Mouse (Mus musculus): ENCODE results near the gene Rarres1. TPM values are rescaled to one million over a fixed set of nuclear protein-coding genes. Genes with fewer than 3 reads are reported as not detected.
A peak's percentile ranks its signal among the peaks of the same experiment; 100 is the strongest.

Gene Rarres1
- total RNA-seq, 2 experiments from 2014 or later: 1.9 TPM

GRCm38 (mm10) chr3:67493132-67493531 is 22.2 kb downstream of the Rarres1 start:
- DNase-seq (ENCODE audit: low spot score in 2 of 2): no peak

DNA sequence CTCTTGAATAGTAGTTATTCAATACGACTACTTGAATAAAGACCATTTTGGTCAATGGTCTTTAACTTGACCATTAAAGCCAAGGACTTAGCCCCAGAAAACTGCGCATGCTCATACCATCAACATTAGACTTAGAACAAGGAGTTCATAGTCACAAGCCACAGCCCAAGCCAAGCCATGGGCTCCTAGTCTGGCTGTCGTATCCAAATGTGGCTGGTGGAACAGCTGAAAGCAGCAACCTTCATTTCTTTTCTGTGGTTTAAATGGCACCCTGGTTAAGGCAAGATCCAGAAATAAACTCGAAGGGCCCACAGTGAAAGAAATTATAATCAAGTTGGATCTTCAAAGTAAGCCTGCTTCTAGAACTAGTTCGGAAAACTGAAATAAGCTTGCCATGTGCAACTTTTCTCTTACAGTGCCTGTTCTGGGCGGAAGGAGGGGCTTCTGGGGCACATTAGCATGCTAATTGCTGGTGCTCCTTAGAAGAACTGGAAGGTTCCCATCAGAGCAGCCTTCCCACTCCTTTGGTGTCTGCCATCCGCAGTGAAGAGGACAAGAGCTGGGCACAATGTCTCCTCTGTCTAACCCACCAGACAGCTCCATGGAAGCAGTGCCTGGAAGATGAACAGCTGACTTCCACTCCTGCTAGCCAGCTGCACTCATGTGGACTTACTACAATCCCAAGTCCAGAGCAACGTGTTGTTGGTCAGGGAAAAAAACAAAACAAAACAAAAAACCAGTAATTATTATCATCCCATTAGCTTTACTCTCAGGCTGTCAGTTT is 23.0 kb downstream of the Rarres1 start:
- DNase-seq (ENCODE audit: low spot score in 2 of 2): no peak

DNA sequence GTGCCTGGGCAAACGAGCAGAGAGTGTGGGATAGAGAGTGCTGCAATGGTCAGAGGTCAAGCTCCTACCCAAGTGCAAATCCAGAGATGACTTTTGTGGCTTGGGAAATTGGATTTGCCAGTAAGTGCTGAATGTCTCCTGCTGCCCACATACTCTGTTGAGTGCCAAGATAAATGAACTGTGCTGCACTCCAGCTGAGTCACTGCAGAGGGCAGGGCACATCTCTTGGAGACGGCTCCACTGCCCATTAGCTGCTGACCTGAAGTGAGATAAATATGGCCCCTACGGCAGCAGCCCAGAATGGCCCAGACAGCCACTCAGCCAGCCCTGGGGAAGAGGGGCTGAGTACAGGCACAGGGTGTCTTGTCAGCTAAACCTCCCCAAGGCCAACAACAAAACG is 25.2 kb downstream of the Rarres1 start:
- DNase-seq (ENCODE audit: low spot score in 2 of 2): no peak

DNA sequence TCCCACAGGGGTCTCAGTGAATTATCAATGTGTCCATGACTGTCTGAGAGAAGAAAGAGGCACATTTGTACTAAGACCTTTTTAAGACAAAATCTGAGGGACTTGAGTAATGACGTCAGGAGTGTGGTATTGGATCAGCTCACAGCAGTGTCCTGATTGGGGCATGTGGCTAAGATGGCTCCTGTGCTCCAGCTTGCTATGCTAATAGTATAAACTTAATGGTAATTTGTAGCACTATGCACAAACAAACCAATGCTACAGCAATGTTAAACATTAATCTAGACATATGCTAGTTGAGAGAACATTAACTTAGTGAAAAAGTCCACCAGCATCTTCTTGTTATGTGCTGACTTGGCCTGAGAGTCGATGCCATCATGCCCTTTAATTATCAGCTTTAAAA is 30.1 kb downstream of the Rarres1 start:
- DNase-seq (ENCODE audit: low spot score in 2 of 2): no peak

DNA sequence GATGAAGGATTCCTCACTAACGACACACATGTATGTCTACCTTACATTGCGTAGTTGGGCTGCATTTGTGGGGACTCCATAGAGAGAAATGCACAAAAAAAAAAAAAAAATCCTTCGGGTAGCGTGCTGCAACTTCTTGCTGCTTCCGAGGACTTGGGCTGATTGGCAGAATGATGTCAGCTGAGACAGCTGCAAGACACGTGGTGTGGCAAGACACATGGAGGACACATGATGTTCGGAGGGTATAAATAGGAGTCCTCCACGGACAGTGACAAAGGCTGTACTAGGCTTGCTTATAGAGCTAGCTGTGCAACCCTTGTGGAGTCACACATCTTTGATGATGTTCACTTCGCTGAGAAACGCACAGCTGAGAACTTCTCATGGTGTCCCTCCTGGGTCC is 32.9 kb downstream of the Rarres1 start:
- DNase-seq (ENCODE audit: low spot score in 2 of 2): no peak

DNA sequence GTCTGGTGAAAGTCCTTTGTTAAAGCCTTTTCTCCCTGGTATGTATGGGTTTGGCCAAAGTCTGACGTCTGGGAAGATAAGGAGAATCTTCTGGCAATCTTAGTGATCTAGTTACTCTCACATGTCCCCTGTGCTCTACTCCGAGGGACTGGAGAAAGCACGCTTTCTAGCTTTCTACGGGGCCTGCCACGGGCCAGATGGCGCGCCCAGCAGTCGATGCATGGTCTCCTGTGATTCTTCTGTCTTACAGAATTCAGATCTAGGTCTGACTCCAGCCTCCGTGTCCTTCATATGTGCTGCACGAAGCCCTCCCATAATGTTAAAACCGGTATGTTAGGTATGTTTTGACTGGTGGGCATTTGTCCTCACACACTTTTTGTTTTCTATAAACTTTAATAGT is 35.5 kb downstream of the Rarres1 start:
- no peak for DNase-seq (ENCODE audit: low spot score in 2 of 2)

DNA sequence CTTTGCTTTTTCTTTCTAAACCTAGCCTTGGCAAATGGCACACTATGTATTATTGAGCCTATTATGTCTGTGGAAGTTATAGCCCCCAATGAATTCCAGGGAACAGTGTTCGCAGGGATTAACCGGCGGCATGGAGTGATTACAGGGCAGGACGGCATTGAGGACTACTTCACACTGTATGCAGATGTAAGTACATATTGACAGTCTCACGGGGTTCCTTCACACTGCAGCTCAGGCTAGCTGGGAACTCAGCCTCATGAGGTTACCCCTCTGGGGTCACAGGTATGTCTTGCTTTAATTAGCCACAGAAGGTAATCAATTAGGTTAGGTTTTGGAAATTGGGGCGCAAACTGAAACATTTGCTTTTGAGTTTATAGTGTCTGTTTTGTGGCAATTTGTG is 41.9 kb downstream of the Rarres1 start:
- DNase-seq (ENCODE audit: low spot score in 2 of 2): no peak

- no peak for DNase-seq (ENCODE audit: low spot score in 2 of 2)
Measured at GRCm38 (mm10) chr3:67471408-67472127, 43.8 kb downstream of the Rarres1 start.

- DNase-seq (ENCODE audit: low spot score in 2 of 2): no peak
Measured at GRCm38 (mm10) chr3:67467281-67467680, 48.0 kb downstream of the Rarres1 start.

GRCm38 (mm10) chr3:67466576-67466975 is 48.7 kb downstream of the Rarres1 start:
- no peak for DNase-seq (ENCODE audit: low spot score in 2 of 2)

GRCm38 (mm10) chr3:67463450-67464372 is 51.6 kb downstream of the Rarres1 start, which contains the start of gene Lxn:
Lxn (minus strand) TSS chr3:67463926.
- peak; percentile 54 to 79 for DNase-seq (ENCODE audit: low spot score in 2 of 2)

DNA sequence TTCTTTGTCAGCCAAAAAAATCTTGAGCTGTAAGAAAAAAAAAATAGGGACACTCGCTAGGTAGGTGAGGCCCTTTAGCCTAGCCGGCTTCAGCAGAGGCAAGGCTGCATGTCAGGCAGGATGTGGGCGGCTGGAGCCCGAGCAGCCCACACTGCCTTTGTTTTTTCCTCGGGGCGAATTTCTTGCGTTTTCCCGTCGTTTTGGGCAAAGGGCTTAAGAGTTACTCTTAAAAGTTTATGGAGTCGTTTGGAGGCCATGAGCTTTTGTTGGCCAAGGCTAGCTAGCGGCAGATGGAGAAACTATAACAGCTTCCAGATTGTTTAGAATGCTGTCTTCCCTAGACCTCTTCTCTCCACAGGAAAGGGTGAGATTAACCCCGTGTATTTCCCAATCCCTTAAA is 52.3 kb downstream of the Rarres1 start:
- no peak for DNase-seq (ENCODE audit: low spot score in 2 of 2)

- no peak for DNase-seq (ENCODE audit: low spot score in 2 of 2)
Measured at GRCm38 (mm10) chr3:67462578-67462977, 52.7 kb downstream of the Rarres1 start.

- no peak for DNase-seq (ENCODE audit: low spot score in 2 of 2)
Measured at GRCm38 (mm10) chr3:67462015-67462414, 53.3 kb downstream of the Rarres1 start.

GRCm38 (mm10) chr3:67459881-67460280 is 55.4 kb downstream of the Rarres1 start:
- no peak for DNase-seq (ENCODE audit: low spot score in 2 of 2)

GRCm38 (mm10) chr3:67450601-67451210 is 64.6 kb downstream of the Rarres1 start:
- DNase-seq (ENCODE audit: low spot score in 2 of 2): no peak

DNA sequence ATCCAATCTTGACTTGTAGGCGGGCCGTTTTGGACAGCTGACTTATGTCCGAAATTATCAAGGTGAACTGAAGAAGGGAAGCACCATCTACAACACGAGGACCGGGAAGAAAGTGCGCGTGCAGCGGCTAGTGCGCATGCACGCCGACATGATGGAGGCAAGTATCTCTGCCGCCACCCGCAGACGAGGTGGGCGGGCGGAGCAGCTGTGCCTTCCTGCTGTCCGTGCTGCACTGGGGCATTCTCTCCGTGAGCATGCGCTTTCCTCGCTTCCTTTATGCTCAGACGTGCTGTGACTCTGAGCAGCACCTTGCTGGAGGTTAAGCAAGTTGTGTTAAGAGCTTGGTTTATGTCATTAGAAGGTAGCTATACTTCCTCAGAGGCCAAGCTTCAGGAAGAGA is 65.7 kb downstream of the Rarres1 start:
- peak in 1 of 2 experiments; percentile 42 for DNase-seq (ENCODE audit: low spot score in 2 of 2)

GRCm38 (mm10) chr3:67447143-67447542 is 68.2 kb downstream of the Rarres1 start:
- DNase-seq (ENCODE audit: low spot score in 2 of 2): no peak

DNA sequence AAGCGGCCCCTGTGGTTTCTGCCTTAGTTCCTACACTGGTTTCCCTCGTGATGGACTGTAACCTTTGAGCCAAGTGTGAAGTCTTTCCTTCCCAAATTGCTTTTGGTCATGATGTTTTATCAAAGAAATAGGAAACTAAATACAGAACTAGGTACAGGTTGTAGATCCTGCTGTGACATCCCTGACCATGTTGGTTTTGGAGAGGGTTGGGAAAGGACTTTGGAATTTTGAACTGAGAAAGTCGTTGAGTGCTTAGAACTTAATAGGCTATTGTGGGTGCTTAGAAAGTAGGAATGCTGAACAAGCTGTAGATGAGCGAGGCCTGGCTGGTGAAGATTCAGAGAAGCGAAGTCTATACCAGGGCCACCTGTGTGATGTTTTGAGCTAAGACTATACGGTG is 81.3 kb downstream of the Rarres1 start:
- no peak for DNase-seq (ENCODE audit: low spot score in 2 of 2)

DNA sequence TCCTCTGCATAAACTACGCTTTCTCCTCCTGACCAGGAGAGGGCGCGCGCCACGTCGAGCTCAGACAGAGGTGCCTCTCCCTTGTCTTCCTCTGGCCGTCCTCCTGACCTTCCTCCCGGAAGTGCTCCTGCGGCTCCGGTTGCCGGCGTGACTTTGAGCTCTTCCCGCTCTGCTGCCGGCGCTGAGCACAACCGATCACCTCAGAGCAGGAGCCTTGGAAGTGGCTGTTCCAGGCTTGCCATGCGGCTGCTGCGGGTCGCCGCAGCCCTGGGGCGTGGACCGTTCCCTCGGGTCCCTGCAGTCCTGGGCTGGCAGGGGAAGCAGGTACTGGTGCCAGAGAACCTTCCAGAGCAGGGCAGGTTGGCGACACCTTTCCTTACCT is 85.3 kb downstream of the Rarres1 start, which contains the start of gene Gfm1:
Gene Gfm1, plus strand, starts transcription at position 98 of the 382 bp plus-strand sequence.
- DNase-seq (ENCODE audit: low spot score in 2 of 2): peak; percentile 92 to 94
